Mouse (Mus musculus) spleen, embryonic (tissue): ENCODE data around the gene Gm10073.

Experiments
- CTCF ChIA-PET: fragments of 350-600 bp; sonication (Branson Sonifier 250); formaldehyde crosslinking; loops from one replicate; lab custom pipeline; 2022; lab: Charles Lee

Gene Gm10073

DNA sequence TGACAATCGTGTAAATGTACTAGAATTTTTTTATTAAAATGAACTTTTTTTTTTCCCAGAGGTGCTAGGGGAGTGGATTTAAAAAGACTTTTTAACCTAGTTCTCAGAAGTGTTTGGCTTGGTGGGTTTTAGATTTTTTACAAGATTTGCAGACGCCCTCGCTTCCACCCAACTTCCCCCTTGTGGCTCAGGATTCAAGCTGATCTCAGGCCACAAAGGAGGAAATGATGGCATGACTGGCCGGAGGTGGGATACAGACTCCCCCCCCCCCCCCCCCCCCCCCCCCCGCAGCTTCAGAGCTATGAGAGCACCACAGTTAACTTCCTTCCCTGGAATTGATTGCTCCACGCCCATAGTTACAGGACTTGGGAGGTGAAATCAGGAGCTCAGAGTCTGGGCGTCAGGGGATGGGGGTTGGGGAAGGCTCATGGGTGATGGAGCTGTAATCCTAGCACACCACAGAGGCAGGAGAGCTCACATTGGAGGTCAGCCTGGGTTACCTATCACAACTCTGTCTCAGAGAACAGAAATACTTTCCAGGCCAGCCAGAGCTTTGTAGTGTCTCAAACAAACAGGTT lies 17.1 kb downstream of the Gm10073 start:
- CTCF ChIA-PET, result no interaction called here

DNA sequence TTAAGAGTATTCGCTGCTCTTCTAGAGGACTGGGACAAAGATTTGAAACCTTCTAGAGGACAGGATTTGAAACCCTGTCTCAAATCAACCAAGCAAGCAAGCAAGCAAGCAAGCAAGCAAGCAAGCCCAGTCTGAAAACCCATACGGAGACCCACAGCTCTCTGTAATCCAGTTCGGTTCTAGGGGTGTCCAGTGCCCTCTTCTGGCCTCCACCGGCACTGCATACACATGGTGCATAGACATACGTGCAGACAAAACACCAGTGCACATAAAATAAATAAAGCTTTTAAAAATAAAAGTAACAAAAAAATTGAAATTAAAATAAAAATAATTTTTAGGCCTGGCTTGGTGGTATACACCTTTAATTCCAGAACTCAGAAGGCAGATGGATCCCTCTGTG lies 19.2 kb downstream of the Gm10073 start:
- CTCF ChIA-PET, result no interaction called here

DNA sequence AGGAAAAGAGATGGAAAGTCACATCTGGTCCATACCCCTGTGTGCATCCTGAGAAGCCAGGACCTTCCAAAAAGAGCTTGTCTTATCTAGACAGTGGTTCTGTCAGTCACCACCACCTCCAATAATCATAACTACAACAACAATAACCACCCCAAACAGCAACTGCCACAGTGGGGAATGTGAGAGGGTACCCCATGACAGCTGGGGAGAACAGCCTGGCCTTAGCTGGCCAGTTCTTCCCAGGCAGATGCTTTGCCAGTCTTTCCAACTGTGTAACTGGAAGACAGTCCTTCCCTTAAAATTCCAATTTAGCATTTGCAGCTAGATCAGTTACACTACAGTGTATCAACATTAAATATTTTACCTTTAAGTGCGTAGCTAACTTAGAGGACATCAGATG lies 22.4 kb downstream of the Gm10073 start:
- CTCF ChIA-PET, result no interaction called here

DNA sequence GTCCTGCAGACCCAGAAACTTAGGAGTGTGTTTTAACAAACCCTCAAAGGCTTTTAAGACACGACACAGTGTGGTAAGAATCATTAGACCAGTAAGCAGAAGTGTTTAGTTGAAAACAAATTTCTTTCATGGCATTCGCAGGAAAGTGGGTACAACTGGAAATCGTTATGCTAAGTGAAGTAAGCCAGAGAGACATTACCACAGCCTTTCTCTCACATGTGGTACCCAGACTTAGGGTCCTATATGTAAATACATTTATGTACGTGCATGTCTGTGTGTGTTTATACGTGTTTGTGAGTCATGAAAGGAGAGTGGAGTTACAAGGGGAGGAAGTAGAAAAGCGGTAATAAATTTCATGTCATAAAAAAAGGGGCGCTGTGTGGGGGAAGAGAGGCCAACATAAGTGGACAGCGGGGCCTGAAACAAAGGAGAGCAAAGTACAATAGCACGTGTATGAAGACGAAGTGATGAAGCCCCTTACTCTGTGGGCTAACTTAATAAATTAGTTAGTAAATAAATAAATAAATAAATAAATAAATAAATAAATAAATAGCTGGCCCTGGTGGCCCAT lies 24.8 kb downstream of the Gm10073 start:
- CTCF ChIA-PET, result no interaction called here

DNA sequence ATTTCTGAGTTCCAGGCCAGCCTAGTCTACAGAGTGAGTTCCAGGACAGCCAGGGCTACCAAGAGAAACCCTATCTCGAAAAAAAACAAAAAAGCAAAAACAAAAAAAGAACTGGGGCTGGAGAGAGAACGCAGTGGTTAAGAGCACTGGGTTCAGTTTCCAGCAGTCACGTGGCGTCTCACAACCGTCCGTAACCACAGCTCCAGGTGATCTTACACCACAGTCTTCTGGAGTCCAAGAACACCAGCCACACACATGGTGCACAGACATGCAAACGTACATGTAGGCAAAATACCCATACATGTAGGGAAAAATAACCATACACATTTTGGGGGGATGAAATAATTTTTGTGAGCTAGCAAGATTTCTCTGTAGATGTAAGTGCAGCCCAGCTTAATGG lies 26.5 kb downstream of the Gm10073 start:
- CTCF ChIA-PET, result interaction anchor here (0.5 to 0.6 kb wide), 2 partner anchors 26 to 40 kb away, joined by 3 to 4 read pairs; partner anchors contain the start of gene Gm10073

DNA sequence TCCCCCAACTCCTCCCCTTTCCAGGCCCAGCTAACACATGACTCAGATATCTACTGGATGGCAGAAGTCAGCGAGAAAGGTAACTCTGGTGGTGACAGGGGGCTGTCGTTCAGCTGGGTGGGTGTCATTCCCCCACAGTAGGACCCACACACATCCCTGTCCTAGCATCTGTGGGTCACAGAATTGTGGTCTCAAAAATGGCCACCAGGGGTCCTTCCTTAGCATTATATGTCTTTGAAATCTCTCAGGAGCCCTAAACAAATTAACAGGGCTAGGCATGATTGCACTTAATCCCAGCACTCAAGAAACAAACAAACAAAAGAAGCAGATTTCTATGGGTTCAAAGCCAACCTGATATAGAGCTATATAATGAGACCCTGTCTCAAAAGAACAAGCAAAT lies 28.1 kb downstream of the Gm10073 start:
- CTCF ChIA-PET, result interaction anchor here (0.6 kb wide), 1 partner anchor 211 kb away, joined by 11 read pairs; no protein-coding TSS in a partner anchor

DNA sequence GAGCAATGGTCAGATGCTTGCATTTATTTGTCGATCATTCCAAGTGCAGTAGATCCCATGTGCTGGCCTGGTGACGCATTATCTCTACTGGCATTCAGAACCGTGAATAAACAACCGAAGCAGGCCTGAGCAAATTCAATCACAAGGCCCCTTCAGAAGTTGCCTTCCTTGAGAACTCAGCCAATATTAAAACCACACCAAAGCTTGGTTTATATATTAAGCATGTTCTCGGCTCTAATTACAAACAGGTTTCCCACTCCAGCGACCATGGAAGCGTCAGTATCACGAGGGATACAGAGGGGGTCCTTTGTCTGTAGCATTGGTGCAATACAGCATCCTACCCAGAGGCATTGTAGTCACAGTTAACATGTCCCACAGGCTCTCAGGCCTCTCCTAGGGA lies 30.2 kb downstream of the Gm10073 start:
- CTCF ChIA-PET, result no interaction called here

DNA sequence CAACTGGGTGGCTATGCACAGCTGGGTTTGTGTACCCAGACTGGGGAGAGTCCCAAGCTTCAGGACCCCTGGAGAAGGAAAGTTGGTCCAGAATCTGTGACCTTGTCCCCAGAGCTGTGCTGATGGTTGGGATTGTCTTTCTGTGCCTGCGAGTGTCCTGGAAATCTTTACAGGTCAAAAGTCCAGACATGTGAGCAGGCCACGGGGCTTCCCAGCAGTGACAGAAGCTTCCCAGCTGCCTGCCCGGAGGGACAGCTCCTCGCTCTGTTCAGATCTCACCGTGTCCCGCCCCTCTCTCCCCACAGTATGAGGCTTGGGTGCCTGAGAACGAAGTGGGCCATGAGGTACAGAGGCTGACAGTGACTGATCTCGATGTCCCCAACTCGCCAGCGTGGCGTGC lies 32.3 kb downstream of the Gm10073 start:
- CTCF ChIA-PET, result no interaction called here

DNA sequence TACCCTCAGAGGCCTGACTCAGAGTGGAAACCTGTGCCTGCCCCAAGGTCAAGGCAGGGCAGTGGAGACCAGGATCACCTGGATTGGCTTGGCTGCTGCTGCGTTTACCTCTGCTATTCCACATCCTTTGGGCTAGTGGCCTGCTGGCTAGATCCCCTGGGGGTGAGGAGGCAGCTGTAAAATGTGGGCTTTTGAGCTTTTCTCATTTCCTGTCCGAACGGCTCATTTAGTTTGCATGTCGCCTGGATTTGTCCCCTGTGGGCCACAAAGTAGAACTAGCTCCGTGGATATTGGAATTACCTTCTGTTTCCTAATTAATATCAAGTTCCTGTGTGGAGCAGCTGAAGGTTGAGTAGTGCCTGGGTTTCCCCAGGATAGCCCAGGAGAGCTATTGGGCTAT lies 34.1 kb downstream of the Gm10073 start:
- CTCF ChIA-PET, result interaction anchor here (0.7 kb wide), 1 partner anchor 108 kb away, joined by 3 read pairs; no protein-coding TSS in a partner anchor

DNA sequence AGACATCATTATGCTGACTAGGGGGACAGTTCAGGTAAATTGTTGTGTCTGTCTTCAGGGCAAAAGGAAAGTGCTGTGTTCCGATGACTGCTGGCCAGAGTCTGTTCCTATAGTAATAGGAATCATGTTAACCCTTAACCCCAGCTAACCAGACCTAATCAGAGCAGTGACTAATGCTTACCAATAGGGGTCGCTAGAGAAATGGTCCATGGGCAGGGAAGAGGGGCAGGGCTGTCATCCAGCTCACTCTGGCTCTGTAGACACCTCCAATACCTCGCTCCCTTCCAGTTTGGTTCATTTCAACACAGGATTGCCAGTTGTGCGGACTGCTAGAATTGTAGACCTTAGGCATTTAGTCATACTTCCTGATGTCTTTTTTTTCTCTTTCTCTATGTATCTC lies 37.8 kb downstream of the Gm10073 start:
- CTCF ChIA-PET, result no interaction called here

DNA sequence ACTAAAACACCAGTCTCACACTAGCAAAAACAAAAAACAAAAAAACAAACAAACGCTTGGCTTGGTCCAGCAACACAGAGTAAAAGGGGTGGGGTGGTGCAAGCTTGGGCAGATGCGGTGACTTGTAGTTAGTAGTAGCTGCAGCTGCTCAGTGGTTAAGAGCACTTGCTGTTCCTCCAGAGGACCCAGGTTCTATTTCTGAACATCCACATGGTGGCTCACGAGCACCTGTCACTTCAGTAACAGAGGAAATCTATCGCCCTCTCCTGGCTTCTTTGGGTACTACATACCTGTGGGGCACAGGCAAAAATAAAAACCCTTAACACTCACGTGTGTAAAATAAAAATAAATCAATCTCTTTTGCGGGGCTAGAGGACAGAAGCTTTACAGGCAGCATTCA lies 38.8 kb downstream of the Gm10073 start:
- CTCF ChIA-PET, result interaction anchor here (0.5 kb wide), 1 partner anchor 11 kb away, joined by 3 read pairs; no protein-coding TSS in a partner anchor

DNA sequence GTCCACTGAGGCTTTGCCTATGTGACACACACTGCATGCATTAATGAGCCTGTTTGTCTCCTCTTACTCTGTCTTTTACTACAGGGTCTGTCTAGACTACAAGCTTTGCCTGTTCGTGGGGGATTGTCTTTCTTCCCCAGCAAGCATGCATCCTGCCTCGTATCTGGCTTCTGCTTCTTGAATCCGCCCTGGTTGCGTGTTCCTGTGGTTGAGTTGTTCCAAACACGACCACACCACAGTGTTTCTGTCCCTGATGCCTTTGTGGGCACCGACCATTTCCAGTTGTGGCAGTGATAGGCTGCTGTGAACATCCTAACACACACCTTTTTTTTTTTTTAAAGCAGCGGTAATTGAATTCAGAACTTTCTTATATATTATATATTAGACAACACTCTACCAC lies 39.6 kb downstream of the Gm10073 start:
- CTCF ChIA-PET, result no interaction called here

DNA sequence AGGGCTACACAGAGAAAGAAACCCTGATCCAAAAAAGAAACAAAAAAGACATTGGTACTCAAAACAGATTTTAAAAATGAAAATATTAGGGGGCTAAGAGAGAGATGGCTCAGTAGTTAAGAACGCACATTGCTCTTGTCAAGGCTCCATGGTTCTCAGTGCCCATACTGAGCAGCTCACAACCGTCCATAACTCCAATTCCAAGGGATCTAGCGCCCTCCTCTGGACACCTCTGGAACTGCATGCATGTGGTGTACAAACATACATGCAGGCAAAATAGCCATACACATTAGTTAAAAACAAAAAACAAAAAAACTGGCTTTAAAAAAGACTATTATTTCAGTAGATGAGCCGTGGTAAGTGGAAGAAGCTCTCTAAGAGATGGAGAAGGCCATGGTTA lies 42.7 kb downstream of the Gm10073 start:
- CTCF ChIA-PET, result no interaction called here

DNA sequence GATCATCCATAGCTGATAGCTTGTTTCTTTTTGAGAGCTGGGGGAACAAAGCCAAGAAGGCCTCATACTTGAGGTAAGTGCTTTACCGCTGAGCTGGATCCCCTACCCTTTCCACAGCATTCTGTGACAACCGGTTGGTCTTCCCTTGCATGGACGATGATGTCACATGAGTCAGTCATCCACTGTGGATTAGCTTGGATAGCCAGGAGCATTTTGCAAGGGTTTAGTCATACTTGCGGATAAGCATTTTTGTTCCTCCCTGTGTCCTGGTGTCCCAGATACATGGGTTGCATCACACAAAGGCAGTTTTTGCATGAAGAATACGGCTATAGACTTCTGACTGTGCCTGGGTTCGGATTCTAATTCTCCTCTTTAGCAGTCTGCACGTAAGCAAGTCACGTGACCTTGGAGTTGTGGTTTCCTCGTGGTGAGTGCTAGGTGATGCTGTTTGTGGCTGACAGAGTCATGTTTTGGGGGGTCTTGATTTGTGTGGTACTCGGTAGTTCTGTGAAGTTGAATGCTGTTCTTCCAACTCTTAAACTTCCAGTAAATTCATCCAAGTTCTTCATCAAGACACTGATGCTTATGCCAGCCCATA lies 43.3 kb downstream of the Gm10073 start:
- CTCF ChIA-PET, result no interaction called here

DNA sequence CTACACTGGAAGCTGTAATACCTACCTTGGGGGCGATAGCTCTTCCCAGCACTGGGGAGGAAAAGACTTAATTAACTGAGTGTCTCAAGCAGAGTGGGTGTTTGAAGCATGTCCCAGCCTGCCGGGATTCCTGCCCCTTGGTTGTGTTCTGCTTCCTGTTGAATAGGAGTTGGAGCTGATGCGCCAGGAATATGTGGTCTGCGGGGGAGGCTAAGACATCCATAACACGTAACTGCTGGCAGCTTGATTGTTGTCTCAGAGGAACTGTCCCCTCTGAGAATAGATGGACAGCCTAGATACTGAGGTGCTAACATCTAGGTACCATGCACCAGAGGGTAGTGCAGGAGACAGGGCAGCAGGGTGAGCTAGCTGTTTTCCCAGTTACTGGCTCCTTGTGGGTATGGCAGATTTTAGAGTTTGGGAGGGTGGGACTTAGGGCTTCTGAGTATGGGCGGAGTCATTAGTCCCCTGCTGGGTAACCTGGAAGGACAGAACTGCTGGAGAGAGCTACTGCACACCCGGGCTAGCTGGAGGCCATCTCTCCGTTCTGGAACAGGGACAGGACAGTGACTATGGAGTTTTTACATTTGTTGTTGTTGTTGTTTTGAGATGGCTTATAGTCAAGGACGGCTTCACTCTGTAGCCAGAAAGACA lies 44.5 kb downstream of the Gm10073 start:
- CTCF ChIA-PET, result interaction anchor here (0.7 kb wide), 1 partner anchor 244 kb away, joined by 9 read pairs; no protein-coding TSS in a partner anchor

DNA sequence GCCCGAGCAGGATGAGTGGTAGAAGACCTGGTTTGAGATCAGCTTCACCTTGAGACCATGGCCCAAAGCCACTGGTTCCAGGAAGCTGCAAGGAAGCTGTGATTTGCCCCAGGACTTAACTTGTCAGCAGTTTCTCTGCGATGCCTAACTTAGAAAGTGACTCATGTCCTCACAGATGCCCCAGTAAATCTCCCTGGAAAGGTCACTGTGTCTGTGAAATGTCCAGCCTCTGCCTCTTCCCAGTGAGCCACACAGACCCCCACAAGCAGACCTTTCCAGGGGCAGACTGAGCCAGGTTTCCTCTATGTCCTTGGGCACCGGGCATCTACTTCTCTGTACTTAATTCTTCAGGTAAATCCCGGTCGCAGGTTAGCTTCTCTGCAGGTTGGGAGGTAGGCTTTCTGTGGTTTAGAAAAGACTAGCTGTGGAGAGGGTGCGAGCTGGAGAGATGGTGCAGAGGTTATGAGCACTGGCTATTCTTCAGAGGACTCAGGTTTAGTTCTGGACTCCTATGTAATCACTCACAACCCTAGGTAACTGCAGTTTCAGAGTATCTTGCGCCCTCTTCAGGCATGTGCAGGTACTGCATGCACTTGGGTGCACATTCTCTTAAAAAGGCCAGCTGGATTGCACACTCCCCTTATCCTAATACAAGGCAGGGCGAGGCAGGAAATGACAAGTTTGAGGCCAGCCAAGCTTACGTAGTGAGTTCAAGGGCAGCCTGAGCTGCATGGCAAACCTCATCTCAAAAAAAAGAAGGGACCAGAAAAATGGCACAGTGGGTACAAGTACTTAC lies 45.8 kb downstream of the Gm10073 start:
- CTCF ChIA-PET, result no interaction called here

DNA sequence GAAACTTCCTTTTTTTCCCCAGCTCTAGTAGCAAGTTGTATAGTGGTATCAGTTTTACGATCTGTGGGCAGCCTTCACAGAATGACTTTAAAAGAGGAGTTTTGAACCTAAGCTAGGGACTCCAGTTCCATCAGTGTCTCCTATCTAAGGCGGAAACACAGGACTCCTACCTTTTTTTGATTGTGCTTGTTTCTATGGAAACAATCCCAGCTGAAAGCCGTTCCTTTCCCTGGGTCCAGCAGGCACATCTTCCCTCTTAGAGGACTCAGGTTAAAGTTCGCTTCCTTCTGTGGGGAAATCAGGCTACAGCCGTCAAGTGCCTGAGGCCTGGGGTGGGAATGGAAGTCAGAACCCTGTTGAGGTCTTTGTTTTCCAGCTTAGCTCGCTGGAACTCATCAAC lies 46.5 kb downstream of the Gm10073 start:
- CTCF ChIA-PET, result no interaction called here
